Mouse (Mus musculus): ENCODE measurements at regions not wholly inside any gene's neighbourhood (a gene's known extent, or its start where the extent isn't known, plus 50 kb on each side); places are given as distances from the start of the nearest gene placed in this dataset.

GRCm38 (mm10) chr13:71303956-71304355 lies 462.3 kb upstream of the Adamts16 start:
- TF ChIP-seq CTCF (IDR thresholded peaks at IDR 0.05; ENCODE audit: extremely low read depth, insufficient read depth, insufficient read length, insufficient replicate concordance) (no peak), POLR2A (IDR thresholded peaks at IDR 0.05; ENCODE audit: low read depth, low read length) (no peak)

Data from spleen, adult 2 months (tissue).